Mouse (Mus musculus) kidney, adult 2 months (tissue): ENCODE results near the gene Dsn1. TPM values are rescaled to one million over a fixed set of nuclear protein-coding genes. Genes with fewer than 3 reads are reported as not detected.

Experiments
- DNase-seq: peaks from one replicate; pipeline ENCODE4 v3.0.0; 2021
- H3K27ac ChIP-seq: fragments of 200-500 bp; 2 replicates; pipeline ENCODE4 v1.5.1; 2012; ENCODE audit warnings: low read depth, low read length, control low read depth, inconsistent platforms; ENCODE audit not compliant: insufficient read depth
- H3K27me3 ChIP-seq: fragments of 200-500 bp; replicated peaks from 2 replicates; pipeline ENCODE4 v1.6.1; 2012; ENCODE audit warnings: mild to moderate bottlenecking, moderate library complexity, low read length, inconsistent platforms; ENCODE audit not compliant: control insufficient read depth, insufficient read depth
- H3K36me3 ChIP-seq: fragments of 200-500 bp; 2 replicates; pipeline ENCODE4 v1.6.1; 2012; ENCODE audit warnings: mild to moderate bottlenecking, moderate library complexity, low read length, inconsistent platforms; ENCODE audit not compliant: control insufficient read depth, insufficient read depth
- H3K4me1 ChIP-seq: fragments of 200-500 bp; 2 replicates; pipeline ENCODE4 v1.6.1; 2011; ENCODE audit warnings: low read length; ENCODE audit not compliant: control insufficient read depth, insufficient read depth
- H3K4me3 ChIP-seq: fragments of 200-500 bp; 2 replicates; pipeline ENCODE4 v1.5.1; 2011; ENCODE audit warnings: mild to moderate bottlenecking, low read depth, low read length, control low read depth; ENCODE audit not compliant: insufficient read depth
- CTCF ChIP-seq: fragments of 200-500 bp; conservative IDR thresholded peaks from 2 replicates; pipeline ENCODE4 v1.5.1; 2011; ENCODE audit warnings: low read depth, mild to moderate bottlenecking, control low read depth, low read length, moderate library complexity, mixed read lengths; ENCODE audit not compliant: insufficient read depth, insufficient read length
- POLR2A ChIP-seq: fragments of 200-500 bp; IDR thresholded peaks from one replicate; pipeline ENCODE4 v1.6.1; 2011; ENCODE audit warnings: low read depth, low read length, control low read depth
- WGBS: fragments of 180-500 bp; shearing (Covaris S2); methylation state at CpG from one replicate; pipeline ENCODE4 v1.1.7; 2018; 5-methylcytosine and 5-hydroxymethylcytosine counted together
- polyA plus RNA-seq: library from polyadenylated mRNA; depleted of rRNA; stranded (reverse); fragments of >200 nt; gene quantifications from 2 replicates; pipeline ENCODE4 v1.2.3, GENCODE M21; 2012

Dsn1 gene
- polyA plus RNA-seq, 1 experiment, result 2.0 TPM

- DNase-seq, result no peak
- H3K36me3 ChIP-seq, result no peaks in the 10 kb centered on the region
- 88% methylated on average over 4 of the region's 4 CpGs for WGBS
- H3K27me3 ChIP-seq, result no peaks in the 10 kb centered on the region
- H3K4me3 ChIP-seq, result no peak overlapping the region
- H3K27ac ChIP-seq, result no peak overlapping the region
- no peaks in the 10 kb centered on the region; the same call in 1 of the 2 replicates for H3K4me1 ChIP-seq
- TF ChIP-seq CTCF (no peak), POLR2A (no peak)
Observed at GRCm38 (mm10) chr2:156968501-156968900, 38.5 kb downstream of the Dsn1 start.

- no peaks in the 10 kb centered on the region for H3K36me3 ChIP-seq
- no peaks in the 10 kb centered on the region for H3K27me3 ChIP-seq
- H3K27ac ChIP-seq, result no peak overlapping the region
- WGBS, result 76% methylated on average over 6 of the region's 6 CpGs
- DNase-seq, result peak; percentile 21
- no peak overlapping the region for H3K4me3 ChIP-seq
- TF ChIP-seq POLR2A, result no peak
- no peak for TF ChIP-seq CTCF
- no peaks in the 10 kb centered on the region for H3K4me1 ChIP-seq
Observed at GRCm38 (mm10) chr2:156967388-156967787, 39.6 kb downstream of the Dsn1 start.

DNA sequence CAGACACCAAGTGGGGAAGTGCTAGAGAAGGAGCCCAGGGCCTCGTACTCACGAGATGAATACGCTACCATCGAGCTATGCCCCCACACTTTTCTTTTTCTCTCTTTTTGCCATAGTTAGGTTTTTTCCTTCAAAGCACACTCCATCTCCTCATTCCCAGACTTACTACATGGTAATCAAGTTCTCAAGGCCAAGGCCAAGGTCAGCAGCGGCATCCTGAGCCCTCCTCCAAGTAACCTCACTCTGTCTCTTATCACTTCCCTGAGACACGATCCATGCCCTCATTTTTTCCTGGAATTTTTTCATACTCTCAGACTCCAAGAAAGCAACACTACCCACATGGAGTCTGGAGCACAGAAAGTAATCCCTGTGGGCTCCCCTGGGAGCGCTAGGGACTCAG lies 43.1 kb downstream of the Dsn1 start:
- TF ChIP-seq CTCF, result no peak
- TF ChIP-seq POLR2A, result no peak
- no peaks in the 10 kb centered on the region for H3K4me1 ChIP-seq
- no peaks in the 10 kb centered on the region for H3K36me3 ChIP-seq
- no peak overlapping the region for H3K27ac ChIP-seq
- no peak overlapping the region for H3K4me3 ChIP-seq
- H3K27me3 ChIP-seq, result no peaks in the 10 kb centered on the region
- no peak for DNase-seq
- WGBS, result 89% methylated on average over 7 of the region's 7 CpGs

- Histone ChIP-seq H3K4me1 (no peaks in the 10 kb centered on the region), H3K36me3 (no peaks in the 10 kb centered on the region; the same call in 1 of the 2 replicates), H3K4me3 (no peak overlapping the region), H3K27me3 (no peaks in the 10 kb centered on the region), H3K27ac (no peak overlapping the region)
- no peak for DNase-seq
- WGBS, result 91% methylated on average over 9 of the region's 9 CpGs
- TF ChIP-seq POLR2A, result no peak
- TF ChIP-seq CTCF, result no peak
Observed at GRCm38 (mm10) chr2:156958496-156959252, 48.3 kb downstream of the Dsn1 start.

- H3K36me3 ChIP-seq, result no peaks in the 10 kb centered on the region; the same call in 1 of the 2 replicates
- WGBS, result 71% methylated on average over 2 of the region's 2 CpGs
Observed at GRCm38 (mm10) chr2:156957035-156957434, 49.9 kb downstream of the Dsn1 start.

GRCm38 (mm10) chr2:156956306-156956705 lies 50.6 kb downstream of the Dsn1 start:
- TF ChIP-seq POLR2A (no peak), CTCF (no peak)
- Histone ChIP-seq H3K27ac (no peak overlapping the region), H3K4me3 (no peak overlapping the region), H3K27me3 (no peaks in the 10 kb centered on the region), H3K4me1 (no peaks in the 10 kb centered on the region), H3K36me3 (no peaks in the 10 kb centered on the region; the same call in 1 of the 2 replicates)
- 63% methylated on average over 7 of the region's 7 CpGs for WGBS
- DNase-seq, result no peak

More at GRCm38 (mm10) chr2:156957035-156957434, 49.9 kb downstream of the Dsn1 start:
- Histone ChIP-seq H3K4me1 (no peaks in the 10 kb centered on the region), H3K27me3 (no peaks in the 10 kb centered on the region), H3K4me3 (no peak overlapping the region), H3K27ac (no peak overlapping the region)
- peak; percentile 29 for DNase-seq
- TF ChIP-seq POLR2A (no peak), CTCF (no peak)

- TF ChIP-seq POLR2A (no peak), CTCF (no peak)
- Histone ChIP-seq H3K4me1 (no peaks in the 10 kb centered on the region), H3K4me3 (no peak overlapping the region), H3K27ac (no peak overlapping the region), H3K27me3 (no peaks in the 10 kb centered on the region), H3K36me3 (no peaks in the 10 kb centered on the region; the same call in 1 of the 2 replicates)
- DNase-seq, result no peak
- WGBS, result 88% methylated on average over 5 of the region's 5 CpGs
Observed at GRCm38 (mm10) chr2:156954463-156954862, 52.5 kb downstream of the Dsn1 start.
